Mouse (Mus musculus) kidney, adult 10 weeks (tissue): Measurements from ENCODE around the gene Fscb. TPM values are rescaled to one million over a fixed set of nuclear protein-coding genes. Genes with fewer than 3 reads are reported as not detected.

ENCODE experiments used
- polyA plus RNA-seq: library from polyadenylated mRNA; stranded (reverse); fragments of 350-450 nt; fragmentation: Illumina TruSeq; extraction: RNeasy Lipid Tissue Mini Kit (QIAGEN cat#74804); gene quantifications from one replicate; pipeline ENCODE4 v1.2.3, GENCODE M21; 2014; ENCODE audit warnings: low read depth, low replicate concordance

Gene Fscb
- not detected for polyA plus RNA-seq

DNA sequence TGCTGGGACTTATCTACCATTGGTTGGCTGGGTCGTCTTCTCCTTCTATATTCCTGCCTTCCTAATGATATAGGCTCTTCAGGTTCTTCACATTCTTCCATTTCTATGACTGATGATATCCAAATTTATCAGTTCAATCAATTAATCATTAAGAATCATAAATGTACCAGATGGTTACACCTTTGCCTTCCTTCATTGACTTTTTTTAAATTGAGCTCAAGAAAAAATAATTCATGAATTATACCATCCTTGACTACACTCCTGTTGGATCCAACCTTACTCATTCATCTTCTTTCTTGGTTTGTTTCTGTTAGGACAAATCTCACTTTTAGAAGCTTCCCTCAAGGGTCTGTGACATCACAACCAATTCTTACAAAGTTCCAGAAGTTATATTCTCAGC is at the start of gene Fscb:
TSS of gene Fscb (minus strand) at position 101 of the 400 bp plus-strand sequence.

